In genomic region chr3:6675354-6675753, GRCm38 (mm10) we compare ENCODE assay signal across 9 mouse cellular contexts. TPM values are rescaled to one million over a fixed set of nuclear protein-coding genes. Genes with fewer than 3 reads are reported as not detected.
DNase-seq lines count a peak whose midpoint lies in the region; ATAC-seq and TF ChIP-seq lines count a peak whose summit lies in the region.
"Had no signal": no experiment of that assay in that cellular context is flagged by ENCODE, and none has a peak within 500 bp of the region (broad histone marks: within the 10 kb centered on the region; RNA-seq: fewer than 3 reads in every experiment).

No protein-coding gene starts in this region.

- TF ChIP-seq POLR2A in embryonic fibroblast, embryonic 13.5 days (IDR thresholded peaks at IDR 0.05; ENCODE audit: low read depth, low read length) = no peak

- DNase-seq in embryo, embryonic 10 days (ENCODE audit: low spot score) = peak; percentile 5
- no peak for DNase-seq in embryo, embryonic 9.5 days (ENCODE audit: extremely low spot score)
- peak; percentile 26 for DNase-seq in lung, embryonic 14.5 days
- no peak for DNase-seq in lung, postnatal 25 days (ENCODE audit: low spot score)
- DNase-seq in cerebellum, postnatal 25 days = no peak

- no peak overlapping the region for H3K9ac ChIP-seq in lung, embryonic 14.5 days
- no peak overlapping the region for H3K9ac ChIP-seq in neural tube, embryonic 15.5 days (replicated peaks)
- H3K9ac ChIP-seq: liver, embryonic 15.5 days had no signal

- WGBS in lung, embryonic 14.5 days = 38% methylated on average over 3 of the region's 3 CpGs
- WGBS in neural tube, embryonic 15.5 days = 42% methylated on average over 3 of the region's 3 CpGs

- TF ChIP-seq CTCF in lung, embryonic 14.5 days (IDR thresholded peaks at IDR 0.05; ENCODE audit: low read depth) = peak; percentile 30
- TF ChIP-seq CTCF in embryonic fibroblast, embryonic 13.5 days (IDR thresholded peaks at IDR 0.05; ENCODE audit: borderline replicate concordance, insufficient read depth, low read length) = 0 out of 2 replicates have a peak, but pooled peaks have one; percentile 9

- no peaks in the 10 kb centered on the region for H3K36me3 ChIP-seq in lung, embryonic 14.5 days (ENCODE audit: insufficient read depth)
- H3K36me3 ChIP-seq in neural tube, embryonic 15.5 days = no peaks in the 10 kb centered on the region
- H3K36me3 ChIP-seq: liver, embryonic 15.5 days had no signal

- H3K4me2 ChIP-seq in lung, embryonic 14.5 days = no peak overlapping the region
- H3K4me2 ChIP-seq in neural tube, embryonic 15.5 days = no peak overlapping the region
- H3K4me2 ChIP-seq: liver, embryonic 15.5 days had no signal

- no peak overlapping the region for H3K27ac ChIP-seq in lung, embryonic 14.5 days (ENCODE audit: low read depth)
- H3K27ac ChIP-seq in embryonic fibroblast, embryonic 13.5 days (ENCODE audit: insufficient read depth, low read length) = no peak overlapping the region
- H3K27ac ChIP-seq in neural tube, embryonic 15.5 days (replicated peaks) = no peak overlapping the region
- H3K27ac ChIP-seq: liver, embryonic 15.5 days had no signal

- no peak overlapping the region for H3K4me3 ChIP-seq in lung, embryonic 14.5 days (ENCODE audit: low read depth, low read length)
- no peak overlapping the region for H3K4me3 ChIP-seq in embryonic fibroblast, embryonic 13.5 days (ENCODE audit: insufficient read depth, low read length)
- no peak overlapping the region for H3K4me3 ChIP-seq in neural tube, embryonic 15.5 days (replicated peaks)
- H3K4me3 ChIP-seq: liver, embryonic 15.5 days had no signal

- ATAC-seq in lung, embryonic 14.5 days (ENCODE audit: insufficient read depth) = no peak
- ATAC-seq in neural tube, embryonic 15.5 days (ENCODE audit: low FRiP score) = peak; percentile 91
- ATAC-seq in CD4-positive, CD25-positive, alpha-beta regulatory T cell, adult 4 months = no peak

- no peaks in the 10 kb centered on the region for H3K4me1 ChIP-seq in lung, embryonic 14.5 days (ENCODE audit: insufficient read depth)
- no peaks in the 10 kb centered on the region for H3K4me1 ChIP-seq in embryonic fibroblast, embryonic 13.5 days (ENCODE audit: control insufficient read depth, insufficient read depth, low read length)
- H3K4me1 ChIP-seq in neural tube, embryonic 15.5 days = no peaks in the 10 kb centered on the region
- H3K4me1 ChIP-seq: liver, embryonic 15.5 days had no signal

- no peaks in the 10 kb centered on the region for H3K27me3 ChIP-seq in lung, embryonic 14.5 days (ENCODE audit: insufficient read depth, low read length)
- no peaks in the 10 kb centered on the region for H3K27me3 ChIP-seq in neural tube, embryonic 15.5 days (replicated peaks)
- H3K27me3 ChIP-seq: liver, embryonic 15.5 days had no signal

- no peaks in the 10 kb centered on the region for H3K9me3 ChIP-seq in lung, embryonic 14.5 days (ENCODE audit: low read depth, low read length)
- H3K9me3 ChIP-seq in neural tube, embryonic 15.5 days (replicated peaks) = no peaks in the 10 kb centered on the region
- H3K9me3 ChIP-seq: liver, embryonic 15.5 days had no signal

RNA-seq across cellular contexts. Expression of gene 1700008P02Rik, which starts 55.1 kb away (rescaled TPM):
- not detected in 2 replicates for polyA plus RNA-seq in lung, embryonic 14.5 days (2014; fragmentation: Nextera tagmentation; extraction: Ambion mirVana)
- not detected in 2 replicates for polyA plus RNA-seq in embryonic fibroblast, embryonic 13.5 days (2011; ENCODE audit: insufficient read length, low read depth, missing spikeins)
- not detected in 2 replicates for polyA plus RNA-seq in neural tube, embryonic 15.5 days (2015; fragmentation: Nextera tagmentation; extraction: Ambion mirVana)
- not detected for polyA plus RNA-seq in CD4-positive, CD25-positive, alpha-beta regulatory T cell, adult 4 months (2017; shearing (Covaris generic))
- polyA plus RNA-seq: liver, embryonic 15.5 days had no signal

Comparison
In these comparisons a context has a peak if more than half of its experiments do, and no peak if none do; other contexts are left out.
1. DNase-seq: peak in embryo, embryonic 10 days (single experiment) and lung, embryonic 14.5 days (single experiment); none in embryo, embryonic 9.5 days (single experiment), lung, postnatal 25 days (single experiment) and cerebellum, postnatal 25 days (0 of 2).